8 mouse cellular contexts compared by ENCODE assay signal in genomic region chr14:53537895-53538294, GRCm38 (mm10).
DNase-seq lines count a peak whose midpoint lies in the region; ATAC-seq and TF ChIP-seq lines count a peak whose summit lies in the region.
"Not testable (repeated sequence)": the region's sequence is repeated elsewhere in the genome, so short reads cannot be mapped to it uniquely, and the experiment has no call there.

No protein-coding gene starts in this region.

- not testable (repeated sequence) for H3K4me2 ChIP-seq in liver, embryonic 13.5 days; midbrain, postnatal 0 days (ENCODE audit: low read depth, low read length, poor library complexity, severe bottlenecking)

- not testable (repeated sequence) for H3K9ac ChIP-seq in liver, embryonic 13.5 days; midbrain, postnatal 0 days (replicated peaks; ENCODE audit: low read length, poor library complexity, severe bottlenecking)

- H3K27me3 ChIP-seq in E14TG2a.4 (ENCODE audit: insufficient read depth, low read length); liver, embryonic 13.5 days; midbrain, postnatal 0 days (ENCODE audit: insufficient read depth, low read length): not testable (repeated sequence)

- TF ChIP-seq CTCF in E14TG2a.4 (conservative IDR thresholded peaks at IDR 0.05; ENCODE audit: low read length): peak; percentile 75
- TF ChIP-seq CTCF in midbrain, postnatal 0 days (IDR thresholded peaks at IDR 0.05): 0 out of 2 replicates have a peak, but pooled peaks have one; percentile 21

- WGBS in liver, embryonic 13.5 days (ENCODE audit: insufficient replicate concordance): 49% methylated on average over 7 of the region's 7 CpGs
- WGBS in midbrain, postnatal 0 days: 64% methylated on average over 7 of the region's 7 CpGs

- not testable (repeated sequence) for H3K27ac ChIP-seq in liver, embryonic 13.5 days; midbrain, postnatal 0 days (ENCODE audit: low read depth, low read length)

- H3K4me1 ChIP-seq in E14TG2a.4 (replicated peaks; ENCODE audit: low read depth, low read length); liver, embryonic 13.5 days (replicated peaks); midbrain, postnatal 0 days (ENCODE audit: insufficient read depth, low read length): not testable (repeated sequence)

- ATAC-seq in liver, embryonic 13.5 days (ENCODE audit: low read depth); midbrain, postnatal 0 days (ENCODE audit: low FRiP score): not testable (repeated sequence)

- DNase-seq in 3134 (ENCODE audit: extremely low read depth, insufficient read length, low spot score) (peak; percentile 8), ZHBTc4 (ENCODE audit: low read depth, low spot score) (peak; percentile 80)
- peak; percentile 5 for DNase-seq in embryo, embryonic 10.5 days (ENCODE audit: low spot score)
- DNase-seq in induced T-regulatory cell, adult 2 months (ENCODE audit: low read depth): peak; percentile 53
- DNase-seq in liver, embryonic 13.5 days: peak; percentile 11
- DNase-seq in midbrain, postnatal 0 days (ENCODE audit: low spot score): not testable (repeated sequence)
- DNase-seq in thymus, adult 18-20 months: peak; percentile 26 to 47

- H3K36me3 ChIP-seq in E14TG2a.4 (ENCODE audit: insufficient read depth, low read length); liver, embryonic 13.5 days; midbrain, postnatal 0 days (ENCODE audit: insufficient read depth, low read length): not testable (repeated sequence)

- not testable (repeated sequence) for H3K9me3 ChIP-seq in E14TG2a.4 (ENCODE audit: low read length); liver, embryonic 13.5 days (replicated peaks); midbrain, postnatal 0 days (ENCODE audit: low read length)

- not testable (repeated sequence) for H3K4me3 ChIP-seq in E14TG2a.4 (replicated peaks; ENCODE audit: low read length); liver, embryonic 13.5 days (replicated peaks); midbrain, postnatal 0 days (ENCODE audit: low read depth, low read length)
